Mouse (Mus musculus): Measurements from ENCODE around the gene Tbc1d24. TPM values are rescaled to one million over a fixed set of nuclear protein-coding genes. Genes with fewer than 3 reads are reported as not detected.

Tbc1d24 gene
- polyA plus RNA-seq, 1 experiment = 62.9 TPM

GRCm38 (mm10) chr17:24205908-24206361 lies 573 bp upstream of the Tbc1d24 start:
- Histone ChIP-seq H3K4me3 (ENCODE audit: low read depth, low read length) (peak overlapping the region; percentile 76), H3K4me1 (ENCODE audit: control insufficient read depth, insufficient read depth, insufficient read length, low read length) (peaks cover 46% of the 10 kb centered on the region), H3K27me3 (ENCODE audit: control insufficient read depth, insufficient read depth, low read length) (peaks cover 23% of the 10 kb centered on the region), H3K36me3 (ENCODE audit: control insufficient read depth, insufficient read depth, low read length) (no peaks in the 10 kb centered on the region), H3K27ac (ENCODE audit: insufficient read depth, low read depth, low read length) (no peak overlapping the region)
- 5% methylated on average over 15 of the region's 15 CpGs for WGBS
- TF ChIP-seq CTCF (IDR thresholded peaks at IDR 0.05; ENCODE audit: extremely low read depth, insufficient read length, insufficient replicate concordance, low read depth, low read length) (no peak), POLR2A (IDR thresholded peaks at IDR 0.05; ENCODE audit: low read depth, low read length) (no peak)

- TF ChIP-seq CTCF (IDR thresholded peaks at IDR 0.05; ENCODE audit: extremely low read depth, insufficient read length, insufficient replicate concordance, low read depth, low read length) (no peak), POLR2A (IDR thresholded peaks at IDR 0.05; ENCODE audit: low read depth, low read length) (no peak)
- Histone ChIP-seq H3K27ac (ENCODE audit: insufficient read depth, low read depth, low read length) (peak overlapping the region; percentile 94), H3K4me3 (ENCODE audit: low read depth, low read length) (peak overlapping the region; percentile 76), H3K27me3 (ENCODE audit: control insufficient read depth, insufficient read depth, low read length) (peaks cover 23% of the 10 kb centered on the region), H3K36me3 (ENCODE audit: control insufficient read depth, insufficient read depth, low read length) (no peaks in the 10 kb centered on the region), H3K4me1 (ENCODE audit: control insufficient read depth, insufficient read depth, insufficient read length, low read length) (peaks cover 52% of the 10 kb centered on the region)
- 12% methylated on average over 7 of the region's 7 CpGs for WGBS
Measured at GRCm38 (mm10) chr17:24204846-24205245, 516 bp downstream of the Tbc1d24 start.

GRCm38 (mm10) chr17:24203611-24204534 lies 1.5 kb downstream of the Tbc1d24 start:
- WGBS = 21% methylated on average over 3 of the region's 3 CpGs
- peaks cover 54% of the 10 kb centered on the region for H3K4me1 ChIP-seq (ENCODE audit: control insufficient read depth, insufficient read depth, insufficient read length, low read length)
- TF ChIP-seq POLR2A (IDR thresholded peaks at IDR 0.05; ENCODE audit: low read depth, low read length) (no peak), CTCF (IDR thresholded peaks at IDR 0.05; ENCODE audit: extremely low read depth, insufficient read length, insufficient replicate concordance, low read depth, low read length) (no peak)
- H3K36me3 ChIP-seq (ENCODE audit: control insufficient read depth, insufficient read depth, low read length) = no peaks in the 10 kb centered on the region
- H3K27ac ChIP-seq (ENCODE audit: insufficient read depth, low read depth, low read length) = peak overlapping the region; percentile 94
- H3K4me3 ChIP-seq (ENCODE audit: low read depth, low read length) = no peak overlapping the region
- H3K27me3 ChIP-seq (ENCODE audit: control insufficient read depth, insufficient read depth, low read length) = peaks cover 14% of the 10 kb centered on the region; the same call in 1 of the 2 replicates

GRCm38 (mm10) chr17:24203068-24203467 lies 2.3 kb downstream of the Tbc1d24 start:
- 29% methylated on average over 4 of the region's 4 CpGs for WGBS
- no peak for TF ChIP-seq CTCF (IDR thresholded peaks at IDR 0.05; ENCODE audit: extremely low read depth, insufficient read length, insufficient replicate concordance, low read depth, low read length)
- no peak; the same call in 1 of the 2 replicates for TF ChIP-seq POLR2A (IDR thresholded peaks at IDR 0.05; ENCODE audit: low read depth, low read length)
- no peaks in the 10 kb centered on the region for H3K36me3 ChIP-seq (ENCODE audit: control insufficient read depth, insufficient read depth, low read length)
- H3K4me1 ChIP-seq (ENCODE audit: control insufficient read depth, insufficient read depth, insufficient read length, low read length) = peaks cover 48% of the 10 kb centered on the region
- H3K27ac ChIP-seq (ENCODE audit: insufficient read depth, low read depth, low read length) = peak overlapping the region; percentile 82
- no peak overlapping the region for H3K4me3 ChIP-seq (ENCODE audit: low read depth, low read length)
- 0 out of 2 replicates have a peak, but pooled peaks cover 8% of the 10 kb centered on the region for H3K27me3 ChIP-seq (ENCODE audit: control insufficient read depth, insufficient read depth, low read length)

GRCm38 (mm10) chr17:24201092-24201491 lies 4.3 kb downstream of the Tbc1d24 start:
- H3K27me3 ChIP-seq (ENCODE audit: control insufficient read depth, insufficient read depth, low read length) = no peaks in the 10 kb centered on the region
- H3K4me1 ChIP-seq (ENCODE audit: control insufficient read depth, insufficient read depth, insufficient read length, low read length) = peaks cover 48% of the 10 kb centered on the region; the same call in 1 of the 2 replicates
- TF ChIP-seq CTCF (IDR thresholded peaks at IDR 0.05; ENCODE audit: extremely low read depth, insufficient read length, insufficient replicate concordance, low read depth, low read length) (no peak), POLR2A (IDR thresholded peaks at IDR 0.05; ENCODE audit: low read depth, low read length) (no peak)
- peak overlapping the region; percentile 82 for H3K27ac ChIP-seq (ENCODE audit: insufficient read depth, low read depth, low read length)
- no peaks in the 10 kb centered on the region for H3K36me3 ChIP-seq (ENCODE audit: control insufficient read depth, insufficient read depth, low read length)
- H3K4me3 ChIP-seq (ENCODE audit: low read depth, low read length) = no peak overlapping the region
- 28% methylated on average over 4 of the region's 4 CpGs for WGBS

- Histone ChIP-seq H3K4me3 (ENCODE audit: low read depth, low read length) (no peak overlapping the region), H3K36me3 (ENCODE audit: control insufficient read depth, insufficient read depth, low read length) (no peaks in the 10 kb centered on the region), H3K27me3 (ENCODE audit: control insufficient read depth, insufficient read depth, low read length) (no peaks in the 10 kb centered on the region), H3K4me1 (ENCODE audit: control insufficient read depth, insufficient read depth, insufficient read length, low read length) (peaks cover 43% of the 10 kb centered on the region; the same call in 1 of the 2 replicates), H3K27ac (ENCODE audit: insufficient read depth, low read depth, low read length) (peak overlapping the region; percentile 82; the same call in 1 of the 2 replicates)
- TF ChIP-seq CTCF (IDR thresholded peaks at IDR 0.05; ENCODE audit: extremely low read depth, insufficient read length, insufficient replicate concordance, low read depth, low read length) (no peak), POLR2A (IDR thresholded peaks at IDR 0.05; ENCODE audit: low read depth, low read length) (no peak)
- 59% methylated on average over 4 of the region's 4 CpGs for WGBS
Measured at GRCm38 (mm10) chr17:24199741-24200140, 5.6 kb downstream of the Tbc1d24 start.

- no peak overlapping the region for H3K4me3 ChIP-seq (ENCODE audit: low read depth, low read length)
- no peaks in the 10 kb centered on the region for H3K36me3 ChIP-seq (ENCODE audit: control insufficient read depth, insufficient read depth, low read length)
- 98% methylated on average over 4 of the region's 4 CpGs for WGBS
- H3K4me1 ChIP-seq (ENCODE audit: control insufficient read depth, insufficient read depth, insufficient read length, low read length) = peaks cover 38% of the 10 kb centered on the region; the same call in 1 of the 2 replicates
- H3K27ac ChIP-seq (ENCODE audit: insufficient read depth, low read depth, low read length) = no peak overlapping the region
- TF ChIP-seq POLR2A (IDR thresholded peaks at IDR 0.05; ENCODE audit: low read depth, low read length) (no peak), CTCF (IDR thresholded peaks at IDR 0.05; ENCODE audit: extremely low read depth, insufficient read length, insufficient replicate concordance, low read depth, low read length) (no peak)
- no peaks in the 10 kb centered on the region for H3K27me3 ChIP-seq (ENCODE audit: control insufficient read depth, insufficient read depth, low read length)
Measured at GRCm38 (mm10) chr17:24199252-24199651, 6.1 kb downstream of the Tbc1d24 start.
